Mouse (Mus musculus): ENCODE data around the gene Gm49394. TPM values are rescaled to one million over a fixed set of nuclear protein-coding genes. Genes with fewer than 3 reads are reported as not detected.
A peak's percentile ranks its signal among the peaks of the same experiment; 100 is the strongest.

Gene Gm49394
- 0.02 TPM in 1 of 2 replicates, not detected in the other for polyA plus RNA-seq (2012; rRNA removed)

DNA sequence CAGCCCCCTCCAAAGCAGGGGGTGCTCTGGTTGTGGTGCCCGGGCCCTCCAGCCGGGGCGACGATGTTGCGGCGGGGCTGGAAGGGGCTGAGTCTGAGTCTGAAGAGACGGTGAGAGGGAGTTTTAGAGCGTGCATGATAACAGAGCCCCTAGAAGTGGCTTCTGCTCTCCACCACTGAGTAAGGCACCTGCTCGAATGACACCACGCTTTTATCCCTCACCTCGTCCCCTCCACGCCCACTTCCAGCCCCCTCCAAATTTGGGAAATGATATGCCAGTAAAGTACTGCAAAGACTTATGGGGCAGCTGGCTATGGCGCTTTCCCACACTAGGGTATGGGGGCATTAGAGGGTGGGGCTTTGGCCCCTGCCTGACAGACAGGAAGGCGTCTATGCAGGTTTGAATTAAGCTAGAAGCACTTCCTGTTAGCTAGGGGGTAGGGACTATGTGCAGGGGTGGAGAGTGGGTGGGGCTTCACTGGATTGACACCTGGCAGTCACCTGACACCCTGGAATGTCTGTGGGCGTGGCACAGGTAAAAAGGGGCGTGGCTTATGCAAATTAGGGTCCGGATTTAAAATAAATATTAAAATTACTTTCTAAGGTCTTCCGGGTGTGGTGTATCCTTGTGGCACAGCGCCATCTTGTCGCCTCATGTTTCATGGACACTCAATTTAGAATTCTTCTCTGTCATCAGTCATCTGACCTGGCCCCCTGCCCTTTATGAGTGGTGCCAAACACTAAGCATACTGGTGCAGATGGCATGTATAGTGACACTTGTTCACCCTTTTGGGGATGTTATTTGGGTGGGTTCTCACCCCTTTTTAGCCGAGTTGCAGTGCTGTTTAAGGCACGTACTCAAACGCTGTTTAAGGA, at the start of gene Gm49394:
Gm49394 (minus strand) TSS at position 192 of the 875 bp plus-strand sequence.
- no peaks in the 10 kb centered on the region for H3K4me1 ChIP-seq (ENCODE audit: control insufficient read depth, insufficient read depth, low read length)
- no peak for TF ChIP-seq POLR2A (IDR thresholded peaks at IDR 0.05; ENCODE audit: borderline replicate concordance, extremely low read depth, low read depth, low read length)
- TF ChIP-seq CTCF (IDR thresholded peaks at IDR 0.05; ENCODE audit: insufficient read depth, low read length): no peak
- H3K4me3 ChIP-seq (replicated peaks; ENCODE audit: extremely low read depth, low read depth, low read length): no peak within 1 kb of the TSS
- no peak for DNase-seq
- 84% methylated on average over 23 of the region's 23 CpGs for WGBS

GRCm38 (mm10) chr7:142714783-142715498, 45.2 kb upstream of the Gm49394 start:
- 19% methylated on average over 8 of the region's 8 CpGs for WGBS
- DNase-seq: peak; percentile 32
- no peak overlapping the region for H3K4me3 ChIP-seq (replicated peaks; ENCODE audit: extremely low read depth, low read depth, low read length)

GRCm38 (mm10) chr7:142706873-142707272, 37.1 kb upstream of the Gm49394 start:
- Histone ChIP-seq H3K4me3 (replicated peaks; ENCODE audit: extremely low read depth, low read depth, low read length) (no peak overlapping the region), H3K4me1 (ENCODE audit: control insufficient read depth, insufficient read depth, low read length) (no peaks in the 10 kb centered on the region)
- WGBS: 70% methylated on average over 2 of the region's 2 CpGs
- TF ChIP-seq POLR2A (IDR thresholded peaks at IDR 0.05; ENCODE audit: borderline replicate concordance, extremely low read depth, low read depth, low read length): no peak
- TF ChIP-seq CTCF (IDR thresholded peaks at IDR 0.05; ENCODE audit: insufficient read depth, low read length): no peak
- DNase-seq: no peak

More at GRCm38 (mm10) chr7:142714783-142715498, 45.2 kb upstream of the Gm49394 start:
- TF ChIP-seq POLR2A (IDR thresholded peaks at IDR 0.05; ENCODE audit: borderline replicate concordance, extremely low read depth, low read depth, low read length) (no peak), CTCF (IDR thresholded peaks at IDR 0.05; ENCODE audit: insufficient read depth, low read length) (peak; percentile 31; the same call in 1 of the 2 replicates)
- H3K4me1 ChIP-seq (ENCODE audit: control insufficient read depth, insufficient read depth, low read length): no peaks in the 10 kb centered on the region; the same call in 1 of the 2 replicates

- Histone ChIP-seq H3K4me3 (replicated peaks; ENCODE audit: extremely low read depth, low read depth, low read length) (no peak overlapping the region), H3K4me1 (ENCODE audit: control insufficient read depth, insufficient read depth, low read length) (no peaks in the 10 kb centered on the region)
- no peak for DNase-seq
- no peak for TF ChIP-seq CTCF (IDR thresholded peaks at IDR 0.05; ENCODE audit: insufficient read depth, low read length)
- no peak for TF ChIP-seq POLR2A (IDR thresholded peaks at IDR 0.05; ENCODE audit: borderline replicate concordance, extremely low read depth, low read depth, low read length)
- WGBS: 50% methylated on average over 5 of the region's 5 CpGs
These were observed 29.7 kb upstream of the Gm49394 start for GRCm38 (mm10) chr7:142699334-142699860.

DNA sequence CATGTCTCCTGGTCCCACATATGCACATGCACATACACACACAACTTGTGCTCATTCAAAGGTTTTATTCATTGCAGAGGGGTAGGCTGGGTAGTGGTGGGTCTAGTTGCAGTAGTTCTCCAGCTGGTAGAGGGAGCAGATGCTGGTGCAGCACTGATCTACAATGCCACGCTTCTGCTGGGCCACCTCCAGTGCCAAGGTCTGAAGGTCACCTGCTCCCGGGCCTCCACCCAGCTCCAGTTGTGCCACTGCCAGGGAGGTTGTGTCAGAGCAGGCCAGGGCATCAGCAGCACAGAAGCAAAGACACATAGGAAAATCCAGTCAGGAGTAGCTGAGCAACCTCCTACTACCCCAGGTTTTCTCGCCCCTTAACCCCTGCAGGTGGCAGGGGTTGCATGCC, 8.9 kb upstream of the Gm49394 start:
- DNase-seq: no peak
- 78% methylated on average over 3 of the region's 3 CpGs for WGBS

GRCm38 (mm10) chr7:142675644-142676043, 5.9 kb upstream of the Gm49394 start:
- DNase-seq: peak; percentile 19

More for the DNA sequence above, 8.9 kb upstream of the Gm49394 start:
- no peak for TF ChIP-seq POLR2A (IDR thresholded peaks at IDR 0.05; ENCODE audit: borderline replicate concordance, extremely low read depth, low read depth, low read length)
- TF ChIP-seq CTCF (IDR thresholded peaks at IDR 0.05; ENCODE audit: insufficient read depth, low read length): no peak
- no peaks in the 10 kb centered on the region for H3K4me1 ChIP-seq (ENCODE audit: control insufficient read depth, insufficient read depth, low read length)
- H3K4me3 ChIP-seq (replicated peaks; ENCODE audit: extremely low read depth, low read depth, low read length): no peak overlapping the region

GRCm38 (mm10) chr7:142675141-142675540, 5.4 kb upstream of the Gm49394 start:
- no peak overlapping the region for H3K4me3 ChIP-seq (replicated peaks; ENCODE audit: extremely low read depth, low read depth, low read length)
- TF ChIP-seq POLR2A (IDR thresholded peaks at IDR 0.05; ENCODE audit: borderline replicate concordance, extremely low read depth, low read depth, low read length): no peak
- TF ChIP-seq CTCF (IDR thresholded peaks at IDR 0.05; ENCODE audit: insufficient read depth, low read length): no peak
- 70% methylated on average over 6 of the region's 6 CpGs for WGBS
- no peak for DNase-seq
- no peaks in the 10 kb centered on the region for H3K4me1 ChIP-seq (ENCODE audit: control insufficient read depth, insufficient read depth, low read length)

More at GRCm38 (mm10) chr7:142675644-142676043, 5.9 kb upstream of the Gm49394 start:
- WGBS: 3% methylated on average over 3 of the region's 3 CpGs
- Histone ChIP-seq H3K4me3 (replicated peaks; ENCODE audit: extremely low read depth, low read depth, low read length) (no peak overlapping the region), H3K4me1 (ENCODE audit: control insufficient read depth, insufficient read depth, low read length) (no peaks in the 10 kb centered on the region)
- no peak for TF ChIP-seq POLR2A (IDR thresholded peaks at IDR 0.05; ENCODE audit: borderline replicate concordance, extremely low read depth, low read depth, low read length)
- peak; percentile 22; the same call in 1 of the 2 replicates for TF ChIP-seq CTCF (IDR thresholded peaks at IDR 0.05; ENCODE audit: insufficient read depth, low read length)

GRCm38 (mm10) chr7:142672120-142672519, 2.4 kb upstream of the Gm49394 start:
- peak; percentile 32 for DNase-seq
- H3K4me1 ChIP-seq (ENCODE audit: control insufficient read depth, insufficient read depth, low read length): no peaks in the 10 kb centered on the region
- H3K4me3 ChIP-seq (replicated peaks; ENCODE audit: extremely low read depth, low read depth, low read length): no peak overlapping the region
- 8% methylated on average over 4 of the region's 4 CpGs for WGBS
- TF ChIP-seq CTCF (IDR thresholded peaks at IDR 0.05; ENCODE audit: insufficient read depth, low read length) (peak; percentile 51), POLR2A (IDR thresholded peaks at IDR 0.05; ENCODE audit: borderline replicate concordance, extremely low read depth, low read depth, low read length) (no peak)

- WGBS: 96% methylated on average over 1 of the region's 1 CpGs
- DNase-seq: no peak
- no peak overlapping the region for H3K4me3 ChIP-seq (replicated peaks; ENCODE audit: extremely low read depth, low read depth, low read length)
- H3K4me1 ChIP-seq (ENCODE audit: control insufficient read depth, insufficient read depth, low read length): no peaks in the 10 kb centered on the region
- TF ChIP-seq CTCF (IDR thresholded peaks at IDR 0.05; ENCODE audit: insufficient read depth, low read length) (no peak), POLR2A (IDR thresholded peaks at IDR 0.05; ENCODE audit: borderline replicate concordance, extremely low read depth, low read depth, low read length) (no peak)
These were observed 1.3 kb upstream of the Gm49394 start for GRCm38 (mm10) chr7:142671067-142671466.

Measured in lung, adult 2 months (tissue).